Mouse (Mus musculus): Measurements from ENCODE around the gene Amz1. TPM values are rescaled to one million over a fixed set of nuclear protein-coding genes. Genes with fewer than 3 reads are reported as not detected.
A peak's percentile ranks its signal among the peaks of the same experiment; 100 is the strongest.

The Amz1 gene
- total RNA-seq, 1 experiment from 2014 or later, result 2.4 TPM

DNA sequence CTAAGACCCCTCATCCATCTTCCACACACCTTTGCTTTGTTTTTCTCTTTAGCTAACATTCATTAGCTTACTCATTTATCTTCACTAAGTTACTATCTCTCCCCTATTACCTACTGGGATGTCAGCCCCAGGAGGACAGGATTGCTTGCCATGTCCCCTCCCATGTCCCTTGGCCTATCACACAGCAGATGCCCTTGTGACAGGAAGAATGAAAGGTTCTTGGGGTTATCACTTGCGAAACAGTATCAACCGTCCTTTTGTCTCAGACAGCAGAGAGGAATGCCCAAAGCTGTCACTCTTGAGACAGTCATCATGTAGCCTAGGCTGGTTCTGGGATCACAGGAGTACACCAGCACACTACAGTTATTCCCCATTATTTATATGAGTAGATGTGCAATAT, 71.2 kb downstream of the Amz1 start:
- ATAC-seq (replicated peaks; ENCODE audit: low read depth, poor library complexity, severe bottlenecking), result peak; percentile 63

DNA sequence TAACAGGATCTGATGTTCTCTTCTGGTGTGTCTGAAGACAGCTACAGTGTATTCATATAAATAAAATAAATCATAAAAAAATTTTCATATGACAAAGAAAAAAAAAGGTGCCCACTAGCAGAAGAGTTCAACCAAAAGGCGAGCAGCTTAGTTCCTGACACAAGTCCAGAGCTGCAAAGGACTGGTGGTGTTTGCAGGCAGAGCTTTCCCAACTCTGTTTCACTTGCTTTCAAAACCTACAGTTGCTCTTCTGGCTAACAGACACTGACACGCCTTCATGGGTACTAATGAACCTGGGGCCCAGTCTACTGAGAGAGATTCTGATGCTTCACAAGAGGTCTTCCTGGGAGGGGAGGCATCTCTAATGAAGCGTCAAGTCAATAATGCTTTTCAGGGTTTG, 72.1 kb downstream of the Amz1 start:
- ATAC-seq (replicated peaks; ENCODE audit: low read depth, poor library complexity, severe bottlenecking), result no peak

DNA sequence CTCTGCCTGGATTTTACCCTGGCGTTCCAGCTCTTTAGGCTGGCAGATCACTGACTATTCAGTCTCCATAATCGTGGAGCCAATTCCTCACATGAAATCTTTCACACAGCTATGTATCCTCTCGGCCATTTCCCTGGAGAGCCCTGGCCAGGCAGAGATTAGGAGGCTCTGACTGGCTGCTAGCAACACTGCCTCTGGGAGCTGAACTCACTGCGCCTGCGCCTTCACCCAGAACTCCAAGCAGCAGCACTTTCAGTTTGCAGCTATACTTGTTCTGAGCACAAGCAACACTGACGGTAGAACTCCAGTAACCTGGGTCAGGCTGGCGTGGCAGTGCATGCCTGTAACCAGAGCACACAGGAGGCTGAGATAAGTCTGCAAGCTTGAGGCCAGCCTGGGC, 74.2 kb downstream of the Amz1 start:
- no peak for ATAC-seq (replicated peaks; ENCODE audit: low read depth, poor library complexity, severe bottlenecking)

DNA sequence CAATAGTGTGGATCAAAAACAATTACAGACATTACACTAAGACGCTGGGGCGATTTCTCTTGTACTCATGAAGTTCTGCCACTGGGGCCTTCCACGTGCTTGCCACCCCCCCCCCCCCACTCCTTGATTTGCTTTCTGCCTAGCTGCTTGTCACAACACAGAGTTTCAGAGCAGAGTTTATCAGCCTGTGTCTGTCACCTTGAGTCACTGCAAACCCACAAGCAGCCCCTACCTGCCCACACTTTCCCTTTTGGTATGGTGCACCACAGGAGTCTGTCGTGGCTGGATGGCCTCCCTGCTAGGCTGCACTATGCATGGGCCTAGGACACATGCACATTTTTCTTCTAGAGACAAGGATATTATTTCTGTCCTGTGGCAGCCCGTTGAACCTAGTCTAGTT, 74.8 kb downstream of the Amz1 start:
- ATAC-seq (replicated peaks; ENCODE audit: low read depth, poor library complexity, severe bottlenecking), result peak; percentile 36

DNA sequence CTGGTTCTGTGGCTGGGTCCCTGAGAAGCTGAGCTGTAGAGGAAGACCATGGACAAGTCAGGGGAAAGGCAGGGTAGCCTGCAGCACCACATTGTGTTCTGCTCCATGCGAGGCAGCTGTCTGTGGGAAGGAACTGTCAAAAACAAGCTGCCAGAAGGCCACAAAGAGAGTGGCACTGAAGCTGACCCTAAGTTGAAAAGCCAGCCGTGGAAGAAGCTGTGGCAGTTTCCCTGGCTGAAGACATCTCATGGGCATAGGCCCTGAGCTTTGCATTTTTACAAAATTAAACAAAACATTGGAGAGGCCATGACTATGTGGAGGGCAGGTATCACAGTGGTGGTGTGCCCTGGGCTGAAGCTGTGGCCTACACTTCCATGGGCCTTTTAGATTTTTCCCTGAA, 75.3 kb downstream of the Amz1 start:
- ATAC-seq (replicated peaks; ENCODE audit: low read depth, poor library complexity, severe bottlenecking), result no peak

DNA sequence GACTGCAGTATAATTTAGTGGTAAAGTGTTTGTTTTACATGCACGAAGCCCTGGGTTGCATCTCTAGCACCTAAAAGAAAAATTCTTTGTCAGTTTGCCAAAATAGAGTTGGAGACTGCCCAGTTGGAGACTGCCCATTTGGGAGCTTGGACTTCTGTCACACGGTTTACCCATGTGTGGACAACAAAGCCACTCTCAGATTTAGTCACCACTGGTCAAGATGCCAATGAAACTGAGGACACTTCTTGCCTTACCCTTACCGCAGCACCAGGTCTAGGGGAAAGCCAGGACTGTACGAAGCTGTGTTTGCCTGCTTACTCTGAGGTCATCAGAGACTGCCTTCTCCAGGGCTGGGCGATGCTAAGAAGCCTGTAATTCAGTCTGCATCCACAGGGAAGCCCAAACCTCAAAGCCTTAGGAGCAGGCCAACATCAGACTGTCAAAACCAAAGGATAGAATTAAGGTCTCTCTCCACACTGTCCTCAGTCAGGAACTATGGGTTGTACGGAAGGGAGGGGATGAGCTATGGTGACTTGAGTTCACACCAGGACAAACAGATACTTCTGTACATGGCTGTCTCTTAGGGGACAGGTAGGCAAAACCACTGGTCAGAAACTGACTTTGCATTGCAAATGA, 76.5 kb downstream of the Amz1 start:
- no peak for ATAC-seq (replicated peaks; ENCODE audit: low read depth, poor library complexity, severe bottlenecking)

DNA sequence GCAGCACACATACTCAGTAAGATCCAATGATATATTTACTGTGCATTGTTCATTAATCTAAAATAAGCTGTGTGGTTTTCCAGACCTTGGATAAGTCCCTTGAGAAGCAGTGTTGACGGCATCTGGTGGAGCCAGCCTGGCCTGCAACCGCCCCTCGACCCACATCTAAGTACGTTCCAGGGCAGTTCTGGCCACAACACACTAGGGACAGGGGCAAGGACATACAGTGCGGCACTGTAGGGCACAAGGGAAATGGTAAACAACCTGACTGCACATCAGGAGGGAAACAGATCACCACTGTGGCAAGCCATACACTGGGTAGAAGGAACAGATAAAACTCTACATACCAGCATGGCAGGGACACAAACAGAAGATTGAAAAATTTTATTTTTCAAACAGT, 77.9 kb downstream of the Amz1 start:
- peak; percentile 23; the same call in 1 of the 2 replicates for ATAC-seq (replicated peaks; ENCODE audit: low read depth, poor library complexity, severe bottlenecking)

DNA sequence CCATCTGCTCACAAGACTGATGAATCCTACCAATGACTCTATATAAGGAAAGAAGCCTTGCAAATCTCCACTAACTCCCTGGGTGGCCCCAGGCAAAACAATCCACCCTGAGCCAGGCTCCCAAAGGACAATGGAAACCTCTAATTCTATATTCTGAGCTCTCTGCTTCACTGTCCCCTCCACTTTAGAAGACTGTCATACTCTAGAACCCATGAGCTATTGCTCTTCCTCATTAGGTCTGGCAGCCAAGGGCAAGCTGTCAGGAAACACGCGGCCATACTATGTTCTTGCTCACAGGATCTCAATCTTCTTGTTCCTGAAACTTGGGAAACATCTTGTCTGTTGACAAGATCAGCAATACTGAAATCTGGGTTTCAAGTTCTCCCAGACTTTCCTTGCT, 82.3 kb downstream of the Amz1 start:
- ATAC-seq (replicated peaks; ENCODE audit: low read depth, poor library complexity, severe bottlenecking), result no peak

DNA sequence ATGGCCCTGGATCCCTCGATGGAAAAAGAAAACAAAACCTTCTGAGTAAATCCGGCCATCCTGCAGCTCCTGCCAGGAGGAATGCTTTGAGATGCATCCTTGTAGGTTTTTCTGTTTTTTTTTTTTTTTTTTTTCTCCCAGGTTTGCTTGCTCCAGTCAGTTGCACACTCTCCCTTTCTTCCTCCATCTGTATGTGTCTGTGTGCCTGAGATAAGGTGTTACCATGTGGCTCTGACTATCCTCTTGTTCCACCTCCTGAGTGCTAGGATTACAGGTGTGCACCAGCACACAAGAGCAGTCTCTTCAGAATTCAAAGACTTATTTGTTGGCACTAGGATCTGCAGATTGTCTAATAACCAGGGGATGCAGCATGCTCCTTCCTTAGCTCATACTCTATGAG, 83.0 kb downstream of the Amz1 start:
- ATAC-seq (replicated peaks; ENCODE audit: low read depth, poor library complexity, severe bottlenecking), result no peak

Other genes starting within 250 kb of the Amz1 start
- gene Chst12, start 218.6 kb upstream of the Amz1 start, total RNA-seq (2017), result 10.1 and 15.3 TPM in 2 replicates
- gene Grifin, start 159.1 kb upstream of the Amz1 start, total RNA-seq (2017), result not detected in 2 replicates
- gene Lfng, start 116.8 kb upstream of the Amz1 start, total RNA-seq (2017), result 23.8 and 41.0 TPM in 2 replicates
- gene Ttyh3, start 75.1 kb upstream of the Amz1 start, total RNA-seq (2017), result 14.4 and 20.2 TPM in 2 replicates
- gene Iqce, start 21.7 kb upstream of the Amz1 start, total RNA-seq (2017), result 7.9 and 9.8 TPM in 2 replicates
- 13.1 and 13.6 TPM in 2 replicates for gene Brat1, start 19.1 kb upstream of the Amz1 start, total RNA-seq (2017)
- gene Gna12, start 106.3 kb downstream of the Amz1 start, total RNA-seq (2017), result 29.5 and 36.4 TPM in 2 replicates